26 mouse cellular contexts compared by ENCODE assay signal in genomic region chr15:102533926-102534325, GRCm38 (mm10). TPM values are rescaled to one million over a fixed set of nuclear protein-coding genes. Genes with fewer than 3 reads are reported as not detected.
A peak's percentile ranks its signal among the peaks of the same experiment; 100 is the strongest.
DNase-seq lines count a peak whose midpoint lies in the region; ATAC-seq lines count a peak whose summit lies in the region.
"Had no signal": no experiment of that assay in that cellular context is flagged by ENCODE, and none has a peak within 500 bp of the region (broad histone marks: within the 10 kb centered on the region; RNA-seq: fewer than 3 reads in every experiment).

No protein-coding gene starts in this region.

- no peak overlapping the region for H3K4me2 ChIP-seq in intestine, embryonic 14.5 days (ENCODE audit: low read length)
- H3K4me2 ChIP-seq in intestine, embryonic 15.5 days (replicated peaks): no peak overlapping the region
- no peak overlapping the region for H3K4me2 ChIP-seq in midbrain, embryonic 11.5 days
- no peak overlapping the region for H3K4me2 ChIP-seq in midbrain, embryonic 13.5 days (replicated peaks)
- H3K4me2 ChIP-seq: embryonic facial prominence, embryonic 12.5 days; embryonic facial prominence, embryonic 15.5 days; heart, embryonic 13.5 days; hindbrain, embryonic 14.5 days had no signal

- H3K4me1 ChIP-seq in intestine, embryonic 14.5 days (replicated peaks; ENCODE audit: control insufficient read depth, insufficient read depth, low read length): no peaks in the 10 kb centered on the region
- H3K4me1 ChIP-seq in intestine, embryonic 15.5 days (replicated peaks): no peaks in the 10 kb centered on the region
- H3K4me1 ChIP-seq in midbrain, embryonic 11.5 days (ENCODE audit: control insufficient read depth, insufficient read depth, low read length): no peaks in the 10 kb centered on the region
- no peaks in the 10 kb centered on the region for H3K4me1 ChIP-seq in midbrain, embryonic 13.5 days (replicated peaks)
- H3K4me1 ChIP-seq: embryonic facial prominence, embryonic 12.5 days; embryonic facial prominence, embryonic 15.5 days; heart, embryonic 13.5 days had no signal

- DNase-seq in cerebellum, adult 11-12 months: peak; percentile 29
- DNase-seq in cerebellum, postnatal 4 days (ENCODE audit: low spot score in 2 of 2): no peak
- DNase-seq in cerebellum, adult 9-11 months: peak; percentile 38
- DNase-seq in cerebellum, adult 11 months: no peak
- DNase-seq in intestine, embryonic 14.5 days (ENCODE audit: low spot score): peak; percentile 23
- peak; percentile 54 for DNase-seq in midbrain, embryonic 11.5 days (ENCODE audit: low spot score, missing footprints)
- DNase-seq: adrenal gland, adult 8-10 months; adrenal gland, postnatal 25 days; forebrain, postnatal 0 days; gastrocnemius, postnatal 25 days; heart, postnatal 14 days; heart, postnatal 4 days; kidney, adult 11 months had no signal

- ATAC-seq in intestine, embryonic 14.5 days (replicated peaks; ENCODE audit: low FRiP score, low TSS enrichment, low read depth): no peak
- ATAC-seq in intestine, embryonic 15.5 days: no peak
- no peak for ATAC-seq in midbrain, embryonic 11.5 days (ENCODE audit: low FRiP score)
- ATAC-seq in midbrain, embryonic 13.5 days: no peak
- ATAC-seq: activated CD4-positive, CD25-positive, alpha-beta regulatory T cell, adult 4 months; forebrain, embryonic 14.5 days; forebrain, postnatal 0 days; hindbrain, postnatal 0 days; inflammation-experienced regulatory T-cells, adult 6 months had no signal

- no peaks in the 10 kb centered on the region for H3K27me3 ChIP-seq in intestine, embryonic 14.5 days (replicated peaks; ENCODE audit: control insufficient read depth, insufficient read depth, low read length)
- H3K27me3 ChIP-seq in intestine, embryonic 15.5 days (replicated peaks): no peaks in the 10 kb centered on the region
- H3K27me3 ChIP-seq in midbrain, embryonic 11.5 days (ENCODE audit: control insufficient read depth, insufficient read depth, low read length): no peaks in the 10 kb centered on the region
- H3K27me3 ChIP-seq in midbrain, embryonic 13.5 days: no peaks in the 10 kb centered on the region
- H3K27me3 ChIP-seq: embryonic facial prominence, embryonic 12.5 days; embryonic facial prominence, embryonic 15.5 days; heart, embryonic 13.5 days had no signal

- no peak overlapping the region for H3K4me3 ChIP-seq in intestine, embryonic 14.5 days (ENCODE audit: low read depth, low read length)
- H3K4me3 ChIP-seq in intestine, embryonic 15.5 days (replicated peaks): no peak overlapping the region
- no peak overlapping the region for H3K4me3 ChIP-seq in midbrain, embryonic 11.5 days (ENCODE audit: low read depth, low read length)
- no peak overlapping the region for H3K4me3 ChIP-seq in midbrain, embryonic 13.5 days (replicated peaks)
- H3K4me3 ChIP-seq: embryonic facial prominence, embryonic 12.5 days; embryonic facial prominence, embryonic 15.5 days; heart, embryonic 13.5 days had no signal

- no peaks in the 10 kb centered on the region for H3K9me3 ChIP-seq in intestine, embryonic 14.5 days (ENCODE audit: control insufficient read depth, low read length)
- H3K9me3 ChIP-seq in intestine, embryonic 15.5 days: no peaks in the 10 kb centered on the region
- H3K9me3 ChIP-seq in midbrain, embryonic 11.5 days (ENCODE audit: control insufficient read depth, low read length): no peaks in the 10 kb centered on the region
- H3K9me3 ChIP-seq in midbrain, embryonic 13.5 days: no peaks in the 10 kb centered on the region
- H3K9me3 ChIP-seq: embryonic facial prominence, embryonic 12.5 days; embryonic facial prominence, embryonic 15.5 days; heart, embryonic 13.5 days had no signal

- H3K27ac ChIP-seq in intestine, embryonic 14.5 days (ENCODE audit: low read depth): no peak overlapping the region
- no peak overlapping the region for H3K27ac ChIP-seq in intestine, embryonic 15.5 days
- no peak overlapping the region for H3K27ac ChIP-seq in midbrain, embryonic 11.5 days (ENCODE audit: low read depth, low read length)
- no peak overlapping the region for H3K27ac ChIP-seq in midbrain, embryonic 13.5 days
- H3K27ac ChIP-seq: embryonic facial prominence, embryonic 12.5 days; embryonic facial prominence, embryonic 15.5 days; heart, embryonic 13.5 days; hindbrain, embryonic 14.5 days; hindbrain, postnatal 0 days had no signal

- H3K9ac ChIP-seq in intestine, embryonic 14.5 days (ENCODE audit: low read length): no peak overlapping the region
- H3K9ac ChIP-seq in intestine, embryonic 15.5 days: no peak overlapping the region
- no peak overlapping the region for H3K9ac ChIP-seq in midbrain, embryonic 11.5 days (ENCODE audit: low read length)
- H3K9ac ChIP-seq in midbrain, embryonic 13.5 days (replicated peaks): no peak overlapping the region
- H3K9ac ChIP-seq: embryonic facial prominence, embryonic 12.5 days; embryonic facial prominence, embryonic 15.5 days; forebrain, postnatal 0 days; heart, embryonic 13.5 days; hindbrain, embryonic 14.5 days had no signal

- H3K36me3 ChIP-seq in intestine, embryonic 14.5 days (ENCODE audit: control insufficient read depth, insufficient read depth, low read length): peaks cover 91% of the 10 kb centered on the region
- H3K36me3 ChIP-seq in intestine, embryonic 15.5 days: peaks cover 32% of the 10 kb centered on the region
- H3K36me3 ChIP-seq in midbrain, embryonic 11.5 days (ENCODE audit: control insufficient read depth, insufficient read depth, low read length): peaks cover under 1% of the 10 kb centered on the region; the same call in 1 of the 2 replicates
- peaks cover 61% of the 10 kb centered on the region for H3K36me3 ChIP-seq in midbrain, embryonic 13.5 days

- 91% methylated on average over 7 of the region's 7 CpGs for WGBS in intestine, embryonic 14.5 days
- 93% methylated on average over 7 of the region's 7 CpGs for WGBS in intestine, embryonic 15.5 days
- WGBS in midbrain, embryonic 11.5 days: 95% methylated on average over 7 of the region's 7 CpGs
- 90% methylated on average over 7 of the region's 7 CpGs for WGBS in midbrain, embryonic 13.5 days

RNA-seq across cellular contexts. Expression of gene Npff, which starts 9.2 kb away (rescaled TPM):
- 1.5 and 2.2 TPM in 2 replicates for polyA plus RNA-seq in intestine, embryonic 14.5 days (2014; fragmentation: Nextera tagmentation; extraction: Ambion mirVana)
- polyA plus RNA-seq in intestine, embryonic 15.5 days (2015; fragmentation: Nextera tagmentation; extraction: Ambion mirVana): 1.3 and 1.6 TPM in 2 replicates
- polyA plus RNA-seq in midbrain, embryonic 11.5 days (2014; fragmentation: Nextera tagmentation; extraction: Ambion mirVana): 0.98 and 1.9 TPM in 2 replicates
- 2.9 and 5.0 TPM in 2 replicates for polyA plus RNA-seq in midbrain, embryonic 13.5 days (2015; fragmentation: Nextera tagmentation; extraction: Ambion mirVana)

RNA-seq across cellular contexts. Expression of gene Tarbp2, which starts 15.9 kb away (rescaled TPM):
- 105 TPM in 2 replicates for polyA plus RNA-seq in intestine, embryonic 14.5 days (2014; fragmentation: Nextera tagmentation; extraction: Ambion mirVana)
- polyA plus RNA-seq in intestine, embryonic 15.5 days (2015; fragmentation: Nextera tagmentation; extraction: Ambion mirVana): 94.1 and 101 TPM in 2 replicates
- 91.2 and 96.6 TPM in 2 replicates for polyA plus RNA-seq in midbrain, embryonic 11.5 days (2014; fragmentation: Nextera tagmentation; extraction: Ambion mirVana)
- 98.2 and 101 TPM in 2 replicates for polyA plus RNA-seq in midbrain, embryonic 13.5 days (2015; fragmentation: Nextera tagmentation; extraction: Ambion mirVana)

RNA-seq across cellular contexts. Expression of gene Map3k12, which starts 17.1 kb away (rescaled TPM):
- polyA plus RNA-seq in intestine, embryonic 14.5 days (2014; fragmentation: Nextera tagmentation; extraction: Ambion mirVana): 13.5 and 14.9 TPM in 2 replicates
- polyA plus RNA-seq in intestine, embryonic 15.5 days (2015; fragmentation: Nextera tagmentation; extraction: Ambion mirVana): 10.8 and 11.0 TPM in 2 replicates
- polyA plus RNA-seq in midbrain, embryonic 11.5 days (2014; fragmentation: Nextera tagmentation; extraction: Ambion mirVana): 16.4 and 19.7 TPM in 2 replicates
- 47.9 and 53.9 TPM in 2 replicates for polyA plus RNA-seq in midbrain, embryonic 13.5 days (2015; fragmentation: Nextera tagmentation; extraction: Ambion mirVana)

RNA-seq across cellular contexts. Expression of gene Gm10337, which starts 30.4 kb away (rescaled TPM):
- 3.4 TPM in 1 of 2 replicates, not detected in the other for polyA plus RNA-seq in intestine, embryonic 14.5 days (2014; fragmentation: Nextera tagmentation; extraction: Ambion mirVana)
- polyA plus RNA-seq in intestine, embryonic 15.5 days (2015; fragmentation: Nextera tagmentation; extraction: Ambion mirVana): 5.4 TPM in 1 of 2 replicates, not detected in the other
- 6.7 TPM in 1 of 2 replicates, not detected in the other for polyA plus RNA-seq in midbrain, embryonic 11.5 days (2014; fragmentation: Nextera tagmentation; extraction: Ambion mirVana)
- 4.5 and 16.7 TPM in 2 replicates for polyA plus RNA-seq in midbrain, embryonic 13.5 days (2015; fragmentation: Nextera tagmentation; extraction: Ambion mirVana)
- polyA plus RNA-seq: activated CD4-positive, CD25-positive, alpha-beta regulatory T cell, adult 4 months; brain, embryonic 14.5 days; embryonic facial prominence, embryonic 12.5 days; forebrain, embryonic 11.5 days; forebrain, embryonic 14.5 days; gonadal fat pad, adult 2 months; inflammation-experienced regulatory T-cells, adult 6 months had no signal

Comparison
In these comparisons a context has a peak if more than half of its experiments do, and no peak if none do; other contexts are left out.
1. DNase-seq: peak in cerebellum, adult 11-12 months (single experiment), cerebellum, adult 9-11 months (single experiment), intestine, embryonic 14.5 days (single experiment) and midbrain, embryonic 11.5 days (single experiment); none in cerebellum, postnatal 4 days (0 of 2) and cerebellum, adult 11 months (single experiment).